Mouse (Mus musculus) left cerebral cortex, adult 2 months (tissue): ENCODE results near the gene Washc4. TPM values are rescaled to one million over a fixed set of nuclear protein-coding genes. Genes with fewer than 3 reads are reported as not detected.

ENCODE experiments used
- DNase-seq, 2 experiments: peaks; one replicate each; pipeline ENCODE4 v3.0.0; 2021 to 2022; ENCODE audit warnings: low spot score in 2 of 2, mixed read lengths in 1 of 2; ENCODE audit errors: extremely low spot score in 1 of 2
- H3K27ac ChIP-seq: fragments of 200-600 bp; 2 replicates; pipeline ENCODE4 v1.8.1; 2022
- H3K4me3 ChIP-seq: fragments of 200-600 bp; 2 replicates; pipeline ENCODE4 v1.8.1; 2022
- CTCF ChIP-seq: fragments of 200-600 bp; IDR thresholded peaks from 2 replicates; pipeline ENCODE4 v1.8.1; 2022; ENCODE audit warnings: antibody characterized with exemption, mild to moderate bottlenecking, moderate library complexity
- intact Hi-C: fragments of 180-260 bp; cut with DNase I; formaldehyde crosslinking; loops from one replicate; pipeline ENCODE4 v1.15.1; 2025
- total RNA-seq, 2 experiments: library from RNA; stranded (reverse); gene quantifications; 2 replicates each; pipeline ENCODE4 v1.2.3; 2021

Gene Washc4
- total RNA-seq, 2 experiments from 2014 or later = 24.1 to 25.5 TPM

GRCm38 (mm10) chr10:83628241-83628640 lies 84.7 kb downstream of the Washc4 start:
- no peak overlapping the region for H3K27ac ChIP-seq
- no peak overlapping the region for H3K4me3 ChIP-seq
- TF ChIP-seq CTCF = no peak
- intact Hi-C loops = no loop called here
- DNase-seq = no peak

GRCm38 (mm10) chr10:83629190-83629781 lies 85.7 kb downstream of the Washc4 start:
- no peak for DNase-seq
- Histone ChIP-seq H3K27ac (no peak overlapping the region), H3K4me3 (no peak overlapping the region)
- TF ChIP-seq CTCF = no peak
- intact Hi-C loops = no loop called here

GRCm38 (mm10) chr10:83629878-83630277 lies 86.3 kb downstream of the Washc4 start:
- TF ChIP-seq CTCF = no peak
- no peak overlapping the region for H3K4me3 ChIP-seq
- H3K27ac ChIP-seq = no peak overlapping the region
- DNase-seq = no peak
- intact Hi-C loops = no loop called here

DNA sequence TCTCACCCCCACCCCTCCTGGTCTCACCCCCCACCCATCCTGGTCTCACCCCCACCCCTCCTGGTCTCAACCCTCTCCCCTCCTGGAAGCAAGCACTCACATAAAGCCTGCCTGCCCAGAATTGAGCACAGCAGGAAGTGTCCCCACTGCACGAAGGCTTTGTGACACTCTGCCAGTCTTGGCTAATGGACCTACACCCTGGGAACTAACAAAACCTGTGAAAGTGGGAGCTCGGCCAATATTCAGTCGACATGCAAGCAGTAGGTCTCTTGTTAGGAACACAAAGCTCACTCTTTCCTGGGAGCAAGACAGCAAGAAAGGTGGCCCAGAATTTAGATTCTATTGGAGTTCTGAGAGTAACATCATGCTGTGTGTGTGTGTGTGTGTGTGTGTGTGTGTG lies 87.3 kb downstream of the Washc4 start:
- Histone ChIP-seq H3K4me3 (no peak overlapping the region), H3K27ac (no peak overlapping the region)
- no peak for DNase-seq
- TF ChIP-seq CTCF = no peak
- intact Hi-C loops = no loop called here

DNA sequence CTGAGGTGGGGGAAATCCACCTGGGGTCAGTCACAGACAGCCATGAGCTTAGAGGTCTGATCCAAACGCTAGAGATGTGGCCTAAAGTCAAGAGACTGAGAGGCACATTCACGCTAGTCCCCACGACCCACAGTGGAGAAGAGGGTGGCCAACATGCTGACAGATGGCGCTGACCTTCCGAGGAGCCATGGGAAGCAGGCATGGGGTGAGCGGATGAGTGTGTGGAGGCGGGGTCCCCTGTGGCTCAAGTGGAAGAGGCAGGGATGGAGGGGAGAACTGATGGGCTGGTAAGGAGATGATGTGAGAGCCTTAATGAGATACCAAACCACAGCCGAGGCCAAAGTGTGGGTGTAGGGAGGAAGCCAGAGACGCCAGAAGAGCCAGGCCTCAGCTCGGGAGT lies 88.2 kb downstream of the Washc4 start:
- TF ChIP-seq CTCF = no peak
- Histone ChIP-seq H3K27ac (no peak overlapping the region), H3K4me3 (no peak overlapping the region)
- DNase-seq = no peak
- intact Hi-C loops = no loop called here

GRCm38 (mm10) chr10:83632806-83633374 lies 89.3 kb downstream of the Washc4 start:
- Histone ChIP-seq H3K4me3 (no peak overlapping the region), H3K27ac (no peak overlapping the region)
- no peak for DNase-seq
- intact Hi-C loops = no loop called here
- no peak for TF ChIP-seq CTCF

- intact Hi-C loops = no loop called here
- no peak for TF ChIP-seq CTCF
- Histone ChIP-seq H3K27ac (no peak overlapping the region), H3K4me3 (no peak overlapping the region)
- DNase-seq = no peak
Measured at GRCm38 (mm10) chr10:83634461-83634860, 90.9 kb downstream of the Washc4 start.

- no peak for TF ChIP-seq CTCF
- peak overlapping the region; percentile 44 for H3K27ac ChIP-seq
- intact Hi-C loops = no loop called here
- no peak for DNase-seq
- H3K4me3 ChIP-seq = no peak overlapping the region
Measured at GRCm38 (mm10) chr10:83636191-83636590, 92.6 kb downstream of the Washc4 start.

- Histone ChIP-seq H3K4me3 (peak overlapping the region; percentile 27), H3K27ac (peak overlapping the region; percentile 57; the same call in 1 of the 2 replicates)
- TF ChIP-seq CTCF = no peak
- peak; percentile 70 to 73 for DNase-seq
- intact Hi-C loops = no loop called here
Measured at GRCm38 (mm10) chr10:83637295-83637694, 93.7 kb downstream of the Washc4 start.

DNA sequence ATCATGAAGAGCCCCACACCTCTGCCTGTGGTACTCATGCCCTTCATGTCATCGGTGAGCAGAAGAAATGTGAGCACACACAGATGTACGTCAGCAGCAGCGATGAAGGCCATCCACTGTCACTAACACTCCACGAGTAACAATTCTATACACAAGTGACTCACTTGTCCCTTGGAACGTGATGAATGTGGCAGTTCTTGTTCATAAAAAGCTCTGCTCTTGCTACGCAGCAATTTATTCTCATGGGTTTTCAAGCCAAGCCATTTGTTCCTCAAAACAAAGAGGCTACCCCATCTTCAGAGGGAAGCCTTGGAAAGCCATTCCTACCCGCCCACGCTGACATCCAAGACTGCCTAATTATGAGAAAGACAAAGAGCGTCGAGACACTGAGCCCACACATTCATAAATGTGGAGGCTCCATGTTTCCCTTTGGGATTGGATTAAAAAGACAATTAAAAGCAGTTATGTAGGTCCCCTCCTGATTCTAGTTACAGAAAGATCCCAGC lies 96.4 kb downstream of the Washc4 start:
- Histone ChIP-seq H3K4me3 (no peak overlapping the region), H3K27ac (no peak overlapping the region)
- DNase-seq = peak; percentile 18 to 55
- TF ChIP-seq CTCF = no peak
- intact Hi-C loops = no loop called here

DNA sequence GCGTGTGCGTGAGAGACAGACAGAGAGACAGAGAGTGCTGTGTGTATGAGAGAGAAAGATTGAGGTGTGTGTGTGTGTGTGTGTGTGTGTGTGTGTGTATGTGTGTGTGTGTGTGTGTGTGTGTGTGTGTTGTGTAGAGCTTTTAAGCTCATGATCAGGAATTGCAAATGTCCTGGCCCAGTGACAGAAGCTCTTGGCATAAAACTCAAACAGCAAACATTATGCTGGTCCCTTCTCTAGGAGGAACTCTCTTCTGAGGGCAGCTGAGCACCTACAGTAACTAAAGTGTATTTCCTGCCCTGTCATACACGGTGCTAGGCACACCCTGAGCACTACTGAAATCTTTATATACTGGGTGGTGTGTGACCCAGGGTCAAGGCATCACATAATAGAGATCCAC lies 98.1 kb downstream of the Washc4 start:
- DNase-seq = no peak
- no peak overlapping the region for H3K27ac ChIP-seq
- no peak overlapping the region for H3K4me3 ChIP-seq
- no peak for TF ChIP-seq CTCF
- intact Hi-C loops = no loop called here

- intact Hi-C loops = no loop called here
- Histone ChIP-seq H3K27ac (peak overlapping the region; percentile 76), H3K4me3 (no peak overlapping the region)
- no peak for DNase-seq
- TF ChIP-seq CTCF = no peak
Measured at GRCm38 (mm10) chr10:83644167-83644566, 100.6 kb downstream of the Washc4 start.
